Mouse (Mus musculus): ENCODE results near the gene Zfp61. TPM values are rescaled to one million over a fixed set of nuclear protein-coding genes. Genes with fewer than 3 reads are reported as not detected.
A peak's percentile ranks its signal among the peaks of the same experiment; 100 is the strongest.

Zfp61 gene
- polyA plus RNA-seq, 1 experiment from 2014 or later = 44.1 TPM

GRCm38 (mm10) chr7:24270288-24270672 lies 30.8 kb downstream of the Zfp61 start, which contains the start of gene Zfp93:
Gene Zfp93 (plus strand): TSS chr7:24270420.
- Histone ChIP-seq H3K9ac (peak within 1 kb of the TSS; percentile 82), H3K27me3 (no peaks in the 10 kb centered on the region), H3K4me2 (peak within 1 kb of the TSS; percentile 79), H3K36me3 (peaks cover 29% of the 10 kb centered on the region), H3K9me3 (no peaks in the 10 kb centered on the region), H3K27ac (peak within 1 kb of the TSS; percentile 87), H3K4me1 (replicated peaks) (peaks cover 10% of the 10 kb centered on the region), H3K4me3 (peak within 1 kb of the TSS; percentile 63)
- peak; percentile 95 for ATAC-seq (ENCODE audit: low FRiP score)
- WGBS = under 1% methylated on average over 12 of the region's 12 CpGs

- peak; percentile 65 for ATAC-seq (ENCODE audit: low FRiP score)
- Histone ChIP-seq H3K4me1 (replicated peaks) (peaks cover 10% of the 10 kb centered on the region), H3K9me3 (no peaks in the 10 kb centered on the region), H3K27ac (no peak overlapping the region), H3K4me3 (peak overlapping the region; percentile 63), H3K9ac (peak overlapping the region; percentile 82), H3K4me2 (peak overlapping the region; percentile 79), H3K27me3 (no peaks in the 10 kb centered on the region), H3K36me3 (peaks cover 24% of the 10 kb centered on the region)
- whole genome bisulfite sequencing = 39% methylated on average over 7 of the region's 7 CpGs
Observed at GRCm38 (mm10) chr7:24269667-24270287, 31.3 kb downstream of the Zfp61 start.

GRCm38 (mm10) chr7:24269256-24269655 lies 31.8 kb downstream of the Zfp61 start:
- Histone ChIP-seq H3K36me3 (peaks cover 18% of the 10 kb centered on the region), H3K4me3 (peak overlapping the region; percentile 63; the same call in 1 of the 2 replicates), H3K27ac (no peak overlapping the region), H3K9me3 (no peaks in the 10 kb centered on the region), H3K27me3 (no peaks in the 10 kb centered on the region), H3K4me1 (replicated peaks) (peaks cover 10% of the 10 kb centered on the region), H3K4me2 (peak overlapping the region; percentile 79), H3K9ac (no peak overlapping the region; the same call in 1 of the 2 replicates)
- WGBS = 84% methylated on average over 3 of the region's 3 CpGs
- 0 out of 2 replicates have a peak, but pooled peaks have one; percentile 11 for ATAC-seq (ENCODE audit: low FRiP score)

- peaks cover 10% of the 10 kb centered on the region for H3K4me1 ChIP-seq (replicated peaks)
- H3K27me3 ChIP-seq = no peaks in the 10 kb centered on the region
- H3K9ac ChIP-seq = peak overlapping the region; percentile 24; the same call in 1 of the 2 replicates
- H3K4me2 ChIP-seq = no peak overlapping the region
- H3K27ac ChIP-seq = no peak overlapping the region
- peaks cover 11% of the 10 kb centered on the region for H3K36me3 ChIP-seq
- ATAC-seq (ENCODE audit: low FRiP score) = no peak
- H3K4me3 ChIP-seq = no peak overlapping the region
- no peaks in the 10 kb centered on the region for H3K9me3 ChIP-seq
- WGBS = 67% methylated on average over 24 of the region's 24 CpGs
Observed at GRCm38 (mm10) chr7:24268176-24269155, 32.6 kb downstream of the Zfp61 start.

- WGBS = 96% methylated on average over 4 of the region's 4 CpGs
- H3K27ac ChIP-seq = no peak overlapping the region
- no peak overlapping the region for H3K4me2 ChIP-seq
- no peak for ATAC-seq (ENCODE audit: low FRiP score)
- H3K9ac ChIP-seq = no peak overlapping the region
- no peaks in the 10 kb centered on the region for H3K9me3 ChIP-seq
- peaks cover 18% of the 10 kb centered on the region for H3K4me1 ChIP-seq (replicated peaks)
- no peaks in the 10 kb centered on the region for H3K27me3 ChIP-seq
- no peak overlapping the region for H3K4me3 ChIP-seq
- H3K36me3 ChIP-seq = peaks cover 32% of the 10 kb centered on the region
Observed at GRCm38 (mm10) chr7:24260000-24260312, 41.1 kb downstream of the Zfp61 start.

GRCm38 (mm10) chr7:24259306-24259999 lies 41.6 kb downstream of the Zfp61 start:
- Histone ChIP-seq H3K9ac (no peak overlapping the region), H3K9me3 (no peaks in the 10 kb centered on the region), H3K27me3 (no peaks in the 10 kb centered on the region), H3K4me1 (replicated peaks) (peaks cover 22% of the 10 kb centered on the region), H3K27ac (no peak overlapping the region), H3K4me2 (no peak overlapping the region), H3K4me3 (no peak overlapping the region), H3K36me3 (peaks cover 32% of the 10 kb centered on the region)
- 93% methylated on average over 13 of the region's 13 CpGs for WGBS
- ATAC-seq (ENCODE audit: low FRiP score) = no peak

- Histone ChIP-seq H3K4me1 (replicated peaks) (peaks cover 26% of the 10 kb centered on the region), H3K9me3 (no peaks in the 10 kb centered on the region), H3K36me3 (peaks cover 8% of the 10 kb centered on the region), H3K4me2 (peak within 1 kb of the TSS; percentile 73), H3K27me3 (no peaks in the 10 kb centered on the region), H3K4me3 (peak within 1 kb of the TSS; percentile 52), H3K27ac (peak within 1 kb of the TSS; percentile 76), H3K9ac (peak within 1 kb of the TSS; percentile 79)
- ATAC-seq (ENCODE audit: low FRiP score) = peak; percentile 90
- WGBS = 19% methylated on average over 21 of the region's 21 CpGs
Observed at GRCm38 (mm10) chr7:24254633-24255474, 46.2 kb downstream of the Zfp61 start, which contains the start of gene Zfp108. Gene Zfp108 (plus strand): TSS chr7:24254794.

- 65% methylated on average over 9 of the region's 9 CpGs for WGBS
- H3K9me3 ChIP-seq = no peaks in the 10 kb centered on the region
- H3K27me3 ChIP-seq = no peaks in the 10 kb centered on the region
- 0 out of 2 replicates have a peak, but pooled peaks cover under 1% of the 10 kb centered on the region for H3K36me3 ChIP-seq
- H3K4me1 ChIP-seq (replicated peaks) = peaks cover 26% of the 10 kb centered on the region
- H3K27ac ChIP-seq = no peak overlapping the region
- H3K4me3 ChIP-seq = peak overlapping the region; percentile 52
- H3K4me2 ChIP-seq = peak overlapping the region; percentile 73
- ATAC-seq (ENCODE audit: low FRiP score) = peak; percentile 79
- H3K9ac ChIP-seq = peak overlapping the region; percentile 24; the same call in 1 of the 2 replicates
Observed at GRCm38 (mm10) chr7:24253779-24254615, 47.0 kb downstream of the Zfp61 start.

All from hindbrain, embryonic 13.5 days (tissue).